Mouse (Mus musculus) left cerebral cortex, adult 18-20 months (tissue): ENCODE measurements around the gene Pvalb. TPM values are rescaled to one million over a fixed set of nuclear protein-coding genes. Genes with fewer than 3 reads are reported as not detected.

Source experiments
- DNase-seq, 2 experiments: peaks; one replicate each; pipeline ENCODE4 v3.0.0; 2021 to 2022; ENCODE audit warnings: low spot score in 2 of 2, mixed read lengths in 1 of 2
- long read RNA-seq, 2 experiments: library from polyadenylated mRNA; stranded (forward); transcript quantifications; one replicate each; pipeline ENCODE4 v2.0.0; 2021
- total RNA-seq, 2 experiments: library from RNA; stranded (reverse); gene quantifications; 2 replicates each; pipeline ENCODE4 v1.2.3; 2021

The Pvalb gene
- total RNA-seq, result 100 to 1,000 TPM in 1 of 2 experiments, 10 to 100 TPM in 1; 91.2 to 126 TPM
- long read RNA-seq, experiment 1, transcript Pvalb-201 (4 exons, 977 nt), result major isoform, 48 of 53 reads
- long read RNA-seq, experiment 1, partial matches to known transcripts, result 3 of 53 reads
- long read RNA-seq, experiment 1, other reads (novel, unspliced or antisense), result 2 of 53 reads
- long read RNA-seq, experiment 2, transcript Pvalb-201 (4 exons, 977 nt), result major isoform, 48 of 50 reads
- long read RNA-seq, experiment 2, partial matches to known transcripts, result 2 of 50 reads
- long read RNA-seq, experiment 2, other reads (novel, unspliced or antisense), result 0 of 50 reads

DNA sequence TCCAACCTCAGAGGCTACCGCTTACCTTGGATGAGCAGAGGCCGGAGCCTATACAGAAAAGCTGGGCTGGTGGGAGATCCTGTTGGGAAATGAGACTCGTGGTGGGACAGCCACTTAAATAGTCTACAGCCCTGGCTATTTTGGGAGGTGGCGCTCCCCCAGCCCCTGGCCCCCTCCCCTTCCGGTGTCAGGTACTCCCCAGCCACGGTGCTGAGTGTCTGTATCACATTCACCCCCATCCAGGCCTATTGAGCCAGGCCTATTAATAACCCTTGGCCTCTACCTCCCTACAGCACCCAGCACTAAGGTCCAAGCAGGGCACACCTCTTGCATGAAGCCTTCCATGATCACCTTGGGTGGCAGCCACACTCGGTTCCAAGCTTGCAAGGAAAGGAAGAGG lies at the start of gene Pvalb:
Gene Pvalb, minus strand, starts transcription at position 89 of the 400 bp plus-strand sequence.
- no peak for DNase-seq

DNA sequence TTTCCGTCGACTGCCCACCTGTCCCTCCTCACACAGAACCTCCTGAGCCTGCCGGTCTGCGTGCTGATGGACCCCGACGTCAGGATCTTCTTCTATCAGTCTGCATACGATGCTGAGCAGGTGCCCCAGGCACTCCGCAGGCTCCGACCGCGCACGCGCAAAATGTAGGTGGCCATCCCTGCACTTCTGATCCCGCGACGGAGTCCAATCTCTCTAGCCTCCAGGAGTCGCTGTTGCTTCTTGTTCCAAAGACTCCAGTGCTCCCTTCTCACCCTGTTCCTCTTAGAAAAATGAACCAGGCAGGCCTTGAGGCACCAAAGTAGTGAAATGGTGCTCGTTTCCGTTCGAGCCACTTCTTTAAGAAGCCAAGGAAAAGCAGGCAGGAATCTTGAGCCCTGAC lies 48.6 kb upstream of the Pvalb start:
- peak; percentile 56 to 66 for DNase-seq

DNA sequence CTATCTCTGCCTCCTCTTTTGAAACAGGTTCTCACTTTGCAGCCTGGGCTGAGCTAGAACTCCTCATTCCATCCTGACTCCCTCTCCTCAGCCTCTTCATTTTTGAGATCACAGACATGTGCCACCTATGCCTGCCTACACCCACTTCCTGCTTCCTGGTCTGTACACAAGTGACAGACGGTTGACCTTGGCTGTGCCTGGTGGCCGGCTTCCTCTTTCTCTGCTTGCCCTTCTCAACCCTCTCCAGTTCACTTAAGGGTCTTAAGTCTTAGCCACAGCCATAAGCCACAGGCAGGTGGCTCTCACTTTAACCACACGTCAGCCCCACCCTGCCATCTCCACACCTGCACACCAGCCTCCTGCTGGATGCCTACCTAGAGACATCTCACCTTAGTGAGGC lies 42.2 kb upstream of the Pvalb start:
- no peak for DNase-seq

DNA sequence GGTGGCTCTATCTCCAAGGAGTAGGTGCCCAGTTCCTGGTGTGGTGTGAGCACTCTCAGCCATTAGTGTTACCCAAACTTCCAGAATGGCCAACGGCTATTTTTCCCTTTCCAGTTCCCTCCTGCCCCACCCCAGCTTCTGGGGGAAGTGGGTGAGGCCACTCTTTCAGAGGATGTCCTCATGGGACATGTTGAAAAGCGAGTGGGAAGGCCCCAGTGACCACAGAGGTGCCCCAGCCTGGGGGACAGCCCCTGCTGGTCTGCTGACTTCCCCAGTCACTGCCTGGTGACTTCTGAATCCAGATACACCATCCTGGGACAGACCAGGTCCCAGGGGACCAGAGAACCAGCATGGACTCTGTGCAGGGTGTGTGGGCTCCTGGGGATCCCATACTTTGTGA lies 41.5 kb upstream of the Pvalb start:
- DNase-seq, result no peak

DNA sequence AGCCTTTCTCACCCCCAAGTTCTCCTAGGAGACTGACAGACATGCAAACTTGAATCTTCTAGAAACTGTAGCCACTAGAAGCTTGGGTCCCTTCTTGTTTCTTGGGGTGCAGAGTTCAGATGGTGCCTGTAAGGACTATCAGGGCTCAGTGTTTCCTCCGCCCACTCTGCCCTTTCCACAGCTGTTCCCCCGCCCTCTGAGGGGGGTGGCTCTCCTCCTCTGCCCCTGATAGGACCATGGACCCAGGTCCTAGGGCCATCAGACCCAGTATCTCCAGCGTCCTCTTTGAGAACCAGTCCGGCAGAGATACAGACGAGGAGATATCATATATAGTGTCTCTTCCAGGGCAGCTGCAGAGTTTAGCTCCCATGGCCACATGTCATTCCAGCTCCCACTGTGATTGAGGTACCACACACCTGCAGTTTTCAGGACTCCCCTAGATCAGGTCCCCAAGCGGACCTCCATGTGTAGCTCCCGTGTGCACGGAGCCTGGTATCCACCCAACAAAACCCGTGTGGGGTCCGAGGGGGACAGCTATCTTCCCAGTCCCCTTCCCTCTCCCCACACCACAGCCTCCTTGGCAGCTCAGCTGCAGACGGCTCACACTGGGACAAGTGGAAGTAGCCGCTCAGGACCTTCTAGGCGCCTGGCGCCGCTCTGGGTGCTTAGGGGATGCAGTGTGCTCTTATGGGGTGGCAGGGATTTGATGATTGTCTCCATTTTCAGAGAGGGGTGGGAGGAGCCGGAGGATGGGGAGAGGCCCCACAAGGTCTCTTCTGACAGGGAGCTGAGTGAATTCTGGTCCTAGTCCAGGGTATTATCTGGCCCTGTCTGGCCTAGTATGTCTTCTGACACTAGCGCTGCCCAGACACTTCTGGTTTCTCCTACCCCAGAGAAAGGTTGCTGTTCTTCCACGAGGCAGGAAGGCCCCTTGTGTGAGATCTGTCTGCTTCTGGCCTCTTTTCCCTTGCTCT lies 40.2 kb upstream of the Pvalb start:
- DNase-seq, result no peak

DNA sequence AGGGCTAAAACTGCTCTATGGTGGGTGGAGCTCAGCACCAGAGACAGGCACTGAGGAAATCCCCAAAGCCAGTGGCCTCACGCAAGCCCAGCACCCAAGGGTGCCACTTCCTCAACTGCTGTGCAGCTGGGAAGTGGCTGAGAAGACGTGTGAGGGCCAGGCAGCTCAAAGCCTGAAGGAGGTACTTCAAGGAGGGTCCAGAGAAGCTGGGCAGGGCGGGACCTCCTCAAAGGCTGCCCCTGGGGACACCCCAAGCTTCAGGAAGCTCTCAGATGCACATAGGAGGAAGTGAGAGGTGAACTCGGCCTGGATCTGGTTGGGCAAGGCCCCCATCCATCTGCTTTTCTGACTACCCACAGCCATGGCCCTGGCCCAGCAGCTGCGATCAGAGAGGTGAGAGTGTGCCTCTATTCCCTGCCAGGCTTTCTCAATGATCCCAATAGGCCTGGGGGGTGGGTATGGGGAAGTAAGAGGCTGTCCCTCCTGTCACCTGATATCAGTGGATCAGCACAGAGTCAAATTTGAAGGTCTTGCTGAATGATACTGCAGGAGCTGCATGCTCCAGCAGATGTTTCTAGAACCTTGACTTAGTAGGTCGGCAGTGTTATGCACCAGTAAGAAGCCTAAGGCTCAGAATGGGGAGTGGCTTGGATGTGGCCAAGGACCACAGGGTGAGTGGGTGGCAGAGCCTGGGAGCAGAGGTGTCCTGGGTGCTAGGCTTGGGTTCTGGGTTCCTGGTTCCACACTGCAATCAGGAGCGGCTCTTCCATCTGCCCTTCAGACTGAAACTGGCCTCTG lies 38.7 kb upstream of the Pvalb start, which contains the start of gene Ncf4:
Gene Ncf4, plus strand, starts transcription at position 107 of the 798 bp plus-strand sequence.
- DNase-seq, result no peak

DNA sequence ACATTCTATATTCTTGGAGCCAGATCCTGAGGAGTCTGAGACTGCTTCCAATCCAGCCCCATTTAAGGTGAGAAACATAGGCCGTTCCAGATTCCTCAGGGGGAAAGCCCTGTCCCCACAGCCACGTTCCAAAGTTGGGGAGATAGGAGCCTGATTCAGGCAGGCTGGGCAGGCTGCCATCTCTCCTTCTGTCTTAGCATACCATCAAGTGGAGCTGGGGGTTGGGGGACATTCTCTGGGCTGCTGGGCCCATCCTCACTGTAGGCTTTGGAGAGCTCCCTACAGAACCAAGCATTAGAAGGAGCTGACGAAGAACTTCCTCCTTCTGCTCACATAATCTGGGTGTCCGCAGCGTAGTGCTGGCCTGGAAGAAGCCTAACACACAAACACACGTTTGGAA lies 37.6 kb upstream of the Pvalb start:
- DNase-seq, result no peak

DNA sequence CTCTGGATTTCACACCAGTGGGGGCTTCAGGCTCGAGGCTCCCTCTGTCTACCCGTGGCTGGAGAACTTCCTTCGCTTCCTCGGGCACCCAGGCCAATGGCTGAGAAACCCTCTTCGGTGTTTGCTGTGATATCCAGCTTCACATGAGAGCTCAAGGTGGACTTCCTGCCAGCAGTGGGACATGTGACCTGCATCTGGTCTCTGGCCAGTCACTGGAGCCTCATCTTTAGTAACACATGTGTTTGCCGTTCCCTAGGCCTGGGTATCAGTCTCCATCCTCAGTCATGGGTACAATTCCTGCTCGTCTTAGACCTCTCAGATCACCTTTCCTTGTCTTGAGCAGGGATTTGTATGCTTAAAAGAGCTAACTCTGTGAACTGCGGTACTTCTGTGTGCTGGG lies 36.9 kb upstream of the Pvalb start:
- DNase-seq, result no peak

DNA sequence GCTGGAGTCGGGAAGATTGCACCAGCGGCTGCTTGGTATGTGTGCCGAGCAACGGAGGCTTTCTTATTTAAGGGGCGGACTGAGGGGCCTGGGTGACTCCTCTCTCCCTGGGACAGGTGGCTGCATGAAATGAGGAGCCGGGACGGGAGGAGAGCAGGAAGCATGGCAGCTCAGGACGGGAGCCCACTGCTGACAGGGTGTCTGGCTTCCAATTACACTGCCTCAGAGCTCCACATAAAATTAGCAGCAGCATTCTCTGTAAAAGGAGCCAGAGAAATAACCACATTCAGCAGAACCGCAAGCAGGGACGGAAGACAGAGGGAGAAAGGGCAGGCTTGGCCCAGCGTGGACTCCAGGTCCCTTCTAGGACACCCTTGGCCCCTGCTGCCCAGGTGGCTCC lies 35.1 kb upstream of the Pvalb start:
- no peak for DNase-seq

DNA sequence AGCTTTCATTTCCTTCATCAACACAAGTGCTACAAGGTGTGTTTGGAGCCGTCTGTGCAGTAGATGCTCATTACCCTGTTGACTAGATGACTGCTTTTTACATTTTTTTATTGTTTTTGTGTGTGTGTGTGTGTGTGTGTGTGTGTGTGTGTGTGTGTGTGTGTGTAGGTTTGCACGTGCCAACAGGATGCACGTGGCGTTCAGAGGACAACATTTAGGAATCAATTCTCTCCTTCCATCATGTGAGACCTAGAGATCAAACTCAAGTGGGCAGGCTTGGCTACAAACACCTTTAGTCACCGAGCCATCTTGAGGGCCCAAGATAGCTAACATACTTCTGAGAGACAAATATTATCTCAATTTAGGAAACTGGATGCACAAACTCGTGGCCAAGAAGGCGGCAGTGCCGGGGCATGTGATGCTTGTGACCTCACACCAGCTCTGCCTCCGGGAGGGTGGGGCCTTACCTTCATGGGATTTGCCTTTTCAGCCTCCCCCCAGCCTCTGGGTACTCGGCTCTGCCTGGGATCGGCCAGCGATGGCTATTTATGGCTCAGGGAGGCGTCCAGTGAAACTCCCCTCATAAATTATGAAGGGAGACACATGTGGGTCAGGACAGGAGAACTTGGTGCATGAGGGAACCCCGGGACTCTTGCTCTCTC lies 33.9 kb upstream of the Pvalb start:
- no peak for DNase-seq

DNA sequence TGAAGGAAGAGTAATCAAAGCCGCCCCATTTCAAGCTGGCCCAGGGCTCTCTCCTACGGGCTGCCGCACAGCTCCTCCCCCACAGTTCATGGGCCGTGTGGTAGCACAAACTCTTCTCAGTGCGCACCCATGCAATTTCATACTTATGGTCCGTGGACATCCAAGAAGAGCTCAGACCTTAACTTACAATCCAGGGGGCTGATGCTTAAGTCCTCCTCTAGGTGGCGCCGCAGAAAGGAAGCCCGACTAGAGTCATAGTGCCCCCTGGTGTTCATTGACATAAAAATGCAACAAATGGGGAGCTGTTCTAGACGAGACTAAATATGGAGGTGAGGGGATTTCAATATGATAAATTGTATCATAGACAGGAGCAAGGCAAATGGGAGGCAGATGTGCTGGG lies 33.3 kb upstream of the Pvalb start:
- peak; percentile 45 to 71 for DNase-seq

DNA sequence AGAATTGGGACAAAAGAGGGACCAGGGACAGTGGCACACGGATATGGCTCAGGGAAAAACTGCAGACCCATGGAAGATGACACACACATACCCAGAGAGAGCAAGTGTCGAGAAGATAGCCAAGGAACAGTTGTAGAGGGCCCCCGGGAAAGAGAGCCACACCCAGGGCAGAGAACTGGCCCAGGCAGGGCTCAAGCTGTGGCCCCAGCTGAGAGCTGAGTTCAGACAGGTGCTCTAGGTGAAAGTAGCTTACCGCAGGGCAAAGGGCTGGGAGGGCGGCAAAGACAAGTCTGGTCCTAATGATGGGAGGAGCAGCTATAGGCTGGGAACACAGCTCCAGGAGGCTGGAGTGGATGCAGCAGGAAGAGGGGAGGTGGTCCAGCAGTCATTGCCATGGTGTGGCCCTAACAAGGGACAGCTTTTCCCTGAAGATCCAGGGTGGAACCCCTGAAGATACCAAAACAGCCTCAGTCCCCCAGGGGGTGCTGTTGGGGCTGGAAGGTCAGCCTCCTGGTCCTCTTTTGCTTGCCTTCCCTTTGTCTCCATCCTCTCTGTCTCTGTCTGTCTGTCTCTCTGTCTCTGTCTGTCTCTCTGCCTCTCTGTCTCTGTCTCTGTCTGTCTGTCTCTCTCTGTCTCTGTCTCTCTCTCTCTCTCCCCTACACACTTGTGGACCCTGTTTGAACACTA lies 28.8 kb upstream of the Pvalb start:
- DNase-seq, result no peak

DNA sequence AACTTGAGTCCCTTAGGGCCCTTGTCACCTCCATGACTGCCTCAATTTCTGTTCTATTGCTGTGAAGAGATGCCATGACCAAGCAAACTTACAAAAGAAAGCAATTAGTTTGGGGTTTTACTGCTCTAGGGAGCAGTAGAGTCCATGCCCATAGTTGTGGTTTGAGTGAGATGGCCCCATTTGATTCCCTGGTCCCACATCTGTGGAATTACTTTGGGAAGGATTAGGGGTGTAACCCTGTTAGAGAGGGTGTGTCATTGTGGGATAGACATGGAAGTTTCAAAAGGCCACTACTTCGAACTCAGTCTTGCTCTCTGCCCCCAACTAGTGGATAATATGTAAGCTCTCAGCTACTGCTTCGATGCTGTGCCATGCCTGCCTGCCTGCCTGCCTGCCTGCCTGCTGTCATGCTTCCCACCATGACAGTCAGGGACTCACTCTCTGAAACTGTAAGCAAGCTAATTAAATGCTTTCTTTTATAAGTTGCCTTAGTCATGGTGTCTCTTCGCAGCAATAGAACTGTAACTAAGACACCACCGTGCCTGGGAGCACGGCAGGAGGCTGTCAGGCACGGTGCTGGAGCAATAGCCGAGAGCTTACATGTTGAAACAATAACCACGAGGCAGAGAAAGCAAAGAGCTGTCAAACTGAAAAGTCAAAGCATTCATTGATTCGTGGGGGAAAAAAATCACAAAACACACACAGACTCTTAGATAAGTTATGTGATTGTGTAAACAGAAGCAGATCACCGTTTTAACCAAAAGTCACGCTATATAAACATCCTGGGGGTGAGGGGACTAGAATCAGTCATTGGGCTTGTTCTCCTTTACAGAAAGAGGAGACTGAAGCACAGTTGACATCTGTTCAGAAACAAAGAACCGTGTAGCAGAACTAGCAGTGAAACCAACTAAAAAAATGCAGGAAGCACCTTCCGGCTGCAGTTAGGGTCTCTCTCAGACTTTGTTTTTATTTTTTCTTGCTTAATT lies 25.4 kb upstream of the Pvalb start:
- DNase-seq, result no peak

DNA sequence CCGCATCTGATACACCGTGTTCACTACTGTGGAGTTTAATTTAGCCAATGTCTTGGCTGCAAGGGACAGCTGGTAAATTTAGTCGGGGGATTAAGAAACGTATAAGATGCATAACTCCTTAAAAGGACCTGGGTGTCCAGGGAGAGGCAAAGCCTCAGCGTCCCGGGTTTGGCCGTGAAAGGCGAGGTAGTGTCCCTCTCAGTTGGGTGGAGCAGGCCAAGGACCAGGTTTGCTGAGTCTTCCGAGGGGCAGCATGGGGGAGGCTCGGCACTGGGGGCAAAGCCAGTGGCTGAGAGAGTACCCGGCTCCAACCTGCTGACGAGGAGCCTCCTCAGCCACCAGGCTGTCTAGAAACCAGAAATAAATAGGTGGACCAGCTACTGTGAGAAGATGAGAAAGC lies 21.6 kb upstream of the Pvalb start:
- DNase-seq, result no peak

DNA sequence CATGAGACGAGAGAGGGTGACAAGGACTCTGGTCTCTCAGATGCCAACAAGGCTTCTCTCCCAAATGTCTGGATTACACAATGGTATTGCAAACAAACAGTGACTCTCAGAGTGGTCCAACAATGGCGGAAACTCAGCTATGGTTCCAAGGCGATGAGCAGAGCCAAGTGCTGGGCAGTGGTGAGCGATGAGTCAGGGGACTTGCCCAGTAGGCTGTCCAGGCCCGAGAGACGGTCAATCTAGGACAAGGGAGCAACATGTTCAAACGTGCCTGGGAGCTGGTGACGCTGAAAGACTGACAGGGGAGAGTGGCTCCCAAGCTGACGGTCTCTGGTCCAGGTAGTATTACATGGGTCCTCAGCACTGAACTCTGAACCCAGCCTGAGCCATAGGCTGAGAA lies 9.1 kb upstream of the Pvalb start:
- DNase-seq, result no peak

DNA sequence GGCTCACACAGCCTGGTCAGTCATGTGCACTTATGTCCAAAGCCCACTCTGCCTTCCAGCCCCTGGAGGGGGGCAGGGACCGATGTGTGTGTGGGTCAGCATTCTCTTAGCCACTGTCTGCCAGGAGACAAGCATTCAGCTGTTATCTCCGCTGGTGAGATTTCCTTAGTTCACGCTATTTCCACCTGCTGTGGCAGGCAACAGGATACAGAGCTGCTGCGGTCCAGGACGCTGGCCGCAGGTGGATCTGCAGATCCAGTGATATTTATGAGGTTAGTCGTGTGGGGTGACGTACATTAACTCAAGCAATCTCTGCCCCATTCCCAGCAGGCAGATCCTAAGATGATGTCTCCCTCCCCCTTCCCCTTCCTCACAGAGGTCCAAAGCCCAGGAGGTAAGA lies 5.2 kb upstream of the Pvalb start:
- DNase-seq, result no peak

DNA sequence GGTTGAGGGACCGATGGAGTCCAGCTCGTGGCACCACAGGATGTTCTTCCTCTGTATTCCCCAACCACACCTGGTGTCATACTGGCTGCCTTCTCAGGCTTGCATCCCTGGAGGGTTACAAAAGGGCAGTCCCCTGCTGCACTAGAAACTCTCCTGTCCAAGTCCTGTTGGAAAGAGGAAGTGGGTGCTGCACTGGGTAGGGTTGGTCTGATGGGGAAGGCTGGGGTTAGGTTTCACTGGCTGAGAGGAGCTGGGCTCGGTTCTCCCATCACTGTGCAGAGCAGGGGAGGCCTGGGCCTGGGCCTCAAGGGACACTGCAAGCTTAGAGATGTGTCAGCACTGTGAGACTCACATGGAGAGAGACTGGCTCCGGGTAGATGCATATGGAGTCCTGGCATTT lies 4.0 kb upstream of the Pvalb start:
- no peak for DNase-seq

DNA sequence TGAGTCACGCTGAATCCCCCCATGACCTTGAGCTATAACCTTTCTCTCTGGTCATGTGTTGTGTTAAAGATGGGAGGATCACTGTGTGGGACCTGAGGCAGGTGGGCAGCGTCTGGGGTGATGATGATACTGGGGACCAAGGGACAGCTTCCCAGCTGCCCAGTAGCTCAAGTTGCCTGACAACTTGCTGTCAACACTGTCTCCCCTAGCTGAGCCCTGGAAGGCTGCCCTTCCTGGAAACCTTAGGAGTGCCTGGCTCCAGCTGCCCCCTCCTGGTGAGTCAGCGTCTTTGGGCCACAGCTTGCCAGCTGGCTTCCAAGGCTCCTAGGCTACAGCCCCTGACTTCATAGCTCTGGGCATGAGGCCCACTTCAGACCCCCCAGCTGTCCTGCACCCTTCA lies 1.0 kb downstream of the Pvalb start:
- peak; percentile 26 to 33 for DNase-seq
